In genomic region chr6:113534886-113535285, GRCm38 (mm10) we compare ENCODE assay signal across 23 mouse cellular contexts. TPM values are rescaled to one million over a fixed set of nuclear protein-coding genes. Genes with fewer than 3 reads are reported as not detected.
DNase-seq lines count a peak whose midpoint lies in the region; TF ChIP-seq lines count a peak whose summit lies in the region.
"Had no signal": no experiment of that assay in that cellular context is flagged by ENCODE, and none has a peak within 500 bp of the region (broad histone marks: within the 10 kb centered on the region; RNA-seq: fewer than 3 reads in every experiment).

No protein-coding gene starts in this region.

- no peak overlapping the region for H3K4me3 ChIP-seq in heart, adult 2 months
- H3K4me3 ChIP-seq: embryonic facial prominence, embryonic 13.5 days; embryonic facial prominence, embryonic 15.5 days; erythroblast, embryonic 14.5 days; forebrain, embryonic 10.5 days; forebrain, embryonic 12.5 days had no signal

- H3K36me3 ChIP-seq in heart, adult 2 months (ENCODE audit: control insufficient read depth, insufficient read depth, low read length) = no peaks in the 10 kb centered on the region; the same call in 1 of the 2 replicates

- WGBS in heart, adult 2 months = 82% methylated on average over 7 of the region's 7 CpGs

- no peak overlapping the region for H3K27ac ChIP-seq in heart, adult 2 months
- H3K27ac ChIP-seq: embryonic facial prominence, embryonic 13.5 days; embryonic facial prominence, embryonic 15.5 days; forebrain, embryonic 10.5 days; forebrain, embryonic 12.5 days had no signal

- H3K9ac ChIP-seq in heart, adult 2 months (ENCODE audit: low read depth, low read length) = no peak overlapping the region
- H3K9ac ChIP-seq: embryonic facial prominence, embryonic 13.5 days; embryonic facial prominence, embryonic 15.5 days; forebrain, embryonic 12.5 days had no signal

- no peak for TF ChIP-seq CTCF in heart, adult 2 months (IDR thresholded peaks at IDR 0.05)

- H3K27me3 ChIP-seq in heart, adult 2 months (ENCODE audit: control insufficient read depth, insufficient read depth, low read length) = no peaks in the 10 kb centered on the region
- H3K27me3 ChIP-seq: CH12.LX; embryonic facial prominence, embryonic 13.5 days; embryonic facial prominence, embryonic 15.5 days; forebrain, embryonic 12.5 days; Patski had no signal

- no peak for TF ChIP-seq EP300 in heart, adult 2 months (IDR thresholded peaks at IDR 0.05; ENCODE audit: insufficient read depth, low read depth, low read length)

- TF ChIP-seq POLR2A in heart, adult 2 months (IDR thresholded peaks at IDR 0.05; ENCODE audit: insufficient read depth, low read depth, low read length) = no peak

- DNase-seq in heart, adult 11 months = peak; percentile 23
- DNase-seq in heart, adult 2 months = no peak
- peak; percentile 63 for DNase-seq in urinary bladder, postnatal 14 days (ENCODE audit: low spot score)
- DNase-seq in urinary bladder, postnatal 4 days (ENCODE audit: low spot score in 2 of 2) = no peak
- DNase-seq in urinary bladder, postnatal 36 days (ENCODE audit: low spot score in 2 of 2) = peak; percentile 55 to 71
- DNase-seq: adrenal gland, adult 8-10 months; adrenal gland, postnatal 14 days; adrenal gland, postnatal 36 days; B cell, adult 2 months; cerebellum, adult 11-12 months; cerebellum, adult 2 months; cerebellum, adult 9-10 months; cerebellum, postnatal 10 days; cerebellum, postnatal 25 days had no signal

- H3K79me2 ChIP-seq in heart, adult 2 months (replicated peaks; ENCODE audit: control insufficient read depth, insufficient read depth, low read length) = 0 out of 2 replicates have a peak, but pooled peaks cover under 1% of the 10 kb centered on the region

- intact Hi-C loops in heart, adult 2 months (cut with DNase I) = loop anchor here (5.0 kb wide), 3 partner anchors 67 to 162 kb away; partner anchors contain the start of genes Brk1, Fancd2os, Tatdn2 and Vhl

- H3K4me1 ChIP-seq in heart, adult 2 months (ENCODE audit: control insufficient read depth, insufficient read depth, low read length) = peaks cover 3% of the 10 kb centered on the region

RNA-seq across cellular contexts. Expression of gene Fancd2, which starts 3.4 kb away (rescaled TPM):
- total RNA-seq in heart, adult 2 months (2021) = under 1 TPM in 1 of 2 experiments, not detected in 1; 0.18 TPM
- polyA plus RNA-seq in heart, adult 2 months (2012; rRNA removed) = 0.29 and 0.61 TPM in 2 replicates

RNA-seq across cellular contexts. Expression of gene Emc3, which starts 3.4 kb away (rescaled TPM):
- total RNA-seq in heart, adult 2 months (2021) = 10 to 100 TPM; 52.5 to 58.2 TPM
- polyA plus RNA-seq in heart, adult 2 months (2012; rRNA removed) = 41.0 and 66.3 TPM in 2 replicates

RNA-seq across cellular contexts. Expression of gene Prrt3, which starts 33.2 kb away (rescaled TPM):
- total RNA-seq in heart, adult 2 months (2021) = not detected
- not detected in 2 replicates for polyA plus RNA-seq in heart, adult 2 months (2012; rRNA removed)
- total RNA-seq: CH12.LX had no signal
- polyA plus RNA-seq: CD4-positive, CD25-positive, alpha-beta regulatory T cell, adult 4 months; erythroblast, embryonic 14.5 days; G1E had no signal

RNA-seq across cellular contexts. Expression of gene Creld1, which starts 51.8 kb away (rescaled TPM):
- total RNA-seq in heart, adult 2 months (2021) = 10 to 100 TPM; 53.0 to 56.7 TPM
- polyA plus RNA-seq in heart, adult 2 months (2012; rRNA removed) = 32.4 and 41.4 TPM in 2 replicates

Comparison
In these comparisons a context has a peak if more than half of its experiments do, and no peak if none do; other contexts are left out.
1. DNase-seq: peak in heart, adult 11 months (single experiment), urinary bladder, postnatal 14 days (single experiment) and urinary bladder, postnatal 36 days (2 of 2); none in heart, adult 2 months (0 of 2) and urinary bladder, postnatal 4 days (0 of 2).